Mouse (Mus musculus) gastrocnemius, adult 8-10 months (tissue): Measurements from ENCODE around the gene Thap4. TPM values are rescaled to one million over a fixed set of nuclear protein-coding genes. Genes with fewer than 3 reads are reported as not detected.
A peak's percentile ranks its signal among the peaks of the same experiment; 100 is the strongest.

Experiments
- DNase-seq, 2 experiments: peaks; one replicate each; pipeline ENCODE4 v3.0.0; 2022; ENCODE audit warnings: low spot score in 2 of 2
- total RNA-seq, 4 experiments: library from RNA; stranded (reverse); gene quantifications; 2 replicates each; pipeline ENCODE4 v1.2.4; 2022

The Thap4 gene
- total RNA-seq, 4 experiments from 2014 or later: 66.2 to 113 (median 91.9) TPM

DNA sequence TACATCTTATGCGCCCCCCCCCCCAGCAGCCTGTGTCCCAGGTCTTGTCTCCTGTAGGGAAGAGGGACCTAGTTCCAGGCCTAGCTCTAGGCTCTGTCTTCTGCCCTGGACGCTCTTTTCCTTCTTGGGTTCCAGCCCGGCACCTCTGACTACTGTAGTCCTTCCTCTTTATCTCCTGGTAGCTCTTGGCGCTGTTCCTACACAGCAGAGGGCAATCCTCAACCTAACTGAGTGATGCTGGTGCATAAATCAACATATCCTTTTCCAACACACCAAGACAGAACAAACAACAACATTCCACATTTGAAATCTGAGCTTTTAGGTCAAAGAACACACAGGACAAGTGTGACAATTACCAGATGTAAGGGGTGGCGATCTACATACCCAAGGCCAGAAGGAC is 8.5 kb downstream of the Thap4 start:
- DNase-seq: no peak

DNA sequence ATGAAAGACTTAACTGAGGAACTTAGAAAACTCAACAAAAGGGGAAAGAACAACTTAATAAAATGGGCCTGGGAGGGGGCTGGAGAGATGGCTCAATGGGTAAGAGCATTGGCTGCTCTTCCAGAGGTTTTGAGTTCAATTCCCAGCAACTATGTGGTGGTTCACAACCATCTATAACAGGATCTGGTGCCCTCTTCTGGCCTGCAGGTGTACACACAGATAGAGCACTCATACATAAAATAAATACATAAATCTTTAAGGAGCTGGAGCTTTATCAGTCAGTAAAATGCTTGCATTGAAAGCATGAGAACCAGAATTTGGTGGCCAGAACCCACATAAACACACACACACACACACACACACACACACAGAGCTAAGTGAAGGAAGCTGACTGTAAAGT is 11.8 kb downstream of the Thap4 start:
- no peak for DNase-seq

DNA sequence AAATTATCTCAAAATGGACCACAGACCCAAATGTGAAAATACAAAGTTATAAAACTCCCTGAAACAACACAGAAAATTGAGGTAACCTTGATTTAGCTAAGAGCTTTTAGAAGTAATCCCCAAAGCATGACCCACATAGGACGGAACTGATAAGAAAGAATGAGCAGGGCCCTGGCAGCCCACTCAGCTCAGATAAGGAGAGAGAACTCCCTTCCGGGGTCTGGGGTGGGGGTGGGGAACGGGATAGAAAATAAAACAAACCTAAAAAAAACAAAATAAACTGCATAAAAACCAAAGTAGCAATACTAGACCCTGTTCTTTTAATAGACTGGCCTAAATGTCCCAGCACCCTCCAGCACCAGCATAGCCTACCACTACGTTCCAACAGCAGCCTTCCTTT is 12.7 kb downstream of the Thap4 start:
- DNase-seq: no peak

DNA sequence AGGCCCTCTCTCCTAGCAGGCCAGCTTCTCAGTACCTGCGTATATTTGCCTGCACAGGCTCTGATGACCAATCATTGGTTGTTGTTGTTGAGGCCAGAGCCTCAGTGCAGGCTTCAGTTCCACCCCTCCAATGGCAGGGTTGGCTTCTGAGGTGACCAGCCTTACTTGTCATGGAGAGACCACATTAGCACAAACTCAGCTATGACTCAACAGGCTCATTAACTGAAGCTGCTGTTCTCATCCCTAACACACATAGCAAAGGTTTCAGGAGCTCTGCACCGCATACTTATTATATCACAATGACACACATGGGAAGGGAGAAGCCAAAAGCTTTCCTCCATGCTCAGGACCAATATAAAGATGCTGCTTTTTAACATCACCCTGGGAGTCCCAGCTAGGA is 14.0 kb downstream of the Thap4 start:
- DNase-seq: no peak

DNA sequence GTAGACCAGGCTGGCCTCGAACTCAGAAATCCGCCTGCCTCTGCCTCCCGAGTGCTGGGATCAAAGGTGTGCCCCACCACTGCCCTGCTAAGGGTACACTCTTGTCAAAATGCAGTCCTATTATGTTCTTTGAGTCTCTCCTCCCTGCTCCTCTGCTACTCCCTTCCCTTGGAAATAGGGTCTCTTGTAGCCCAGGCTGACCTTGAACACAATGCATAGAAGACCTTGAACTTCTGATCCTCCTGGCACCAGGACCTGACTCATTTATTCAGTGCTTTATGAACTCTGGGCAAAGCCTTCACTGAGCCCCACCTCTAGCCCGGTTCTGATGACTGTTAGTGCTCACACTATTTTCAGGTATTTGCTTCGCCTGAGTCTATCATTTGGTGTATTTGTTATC is 17.0 kb downstream of the Thap4 start:
- no peak for DNase-seq

DNA sequence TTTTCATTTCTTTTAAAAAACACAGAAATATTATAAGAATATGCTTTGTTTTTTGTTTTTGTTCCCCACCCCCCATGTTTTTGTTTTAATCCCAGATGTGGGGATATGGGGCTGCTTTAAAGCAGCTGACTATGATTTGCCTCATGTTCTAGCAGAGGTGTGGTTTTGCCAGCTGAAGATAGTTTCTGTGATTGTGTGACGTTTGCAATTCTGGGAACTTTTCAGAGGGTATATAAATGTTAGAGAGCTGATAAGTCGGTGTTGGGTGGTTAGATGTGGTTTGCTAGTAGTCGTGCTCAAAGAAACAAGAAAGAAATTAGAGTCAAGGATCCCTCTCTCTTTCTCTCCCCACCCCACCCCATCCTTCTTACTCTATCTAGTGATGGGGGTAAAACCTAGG is 18.8 kb downstream of the Thap4 start:
- DNase-seq: no peak

DNA sequence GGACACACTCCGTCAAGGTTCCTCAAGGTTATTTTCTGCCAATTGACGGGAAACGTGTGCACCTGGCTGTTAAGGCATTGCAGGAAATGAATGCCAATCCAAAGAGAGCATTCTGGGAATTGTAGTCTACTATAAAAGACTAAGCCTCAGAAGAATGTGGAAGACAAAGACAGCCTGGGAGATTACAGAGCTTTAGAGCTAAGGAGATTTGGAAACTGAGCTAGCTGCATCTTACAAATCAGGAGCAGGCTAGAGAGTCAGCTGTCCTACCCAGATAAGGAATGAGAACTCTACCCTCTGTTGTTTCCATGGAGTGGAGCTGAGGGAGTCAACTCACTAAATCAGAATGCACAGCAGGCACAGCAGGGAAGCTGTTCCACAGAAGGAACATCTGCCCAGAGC is 22.8 kb downstream of the Thap4 start:
- no peak for DNase-seq

DNA sequence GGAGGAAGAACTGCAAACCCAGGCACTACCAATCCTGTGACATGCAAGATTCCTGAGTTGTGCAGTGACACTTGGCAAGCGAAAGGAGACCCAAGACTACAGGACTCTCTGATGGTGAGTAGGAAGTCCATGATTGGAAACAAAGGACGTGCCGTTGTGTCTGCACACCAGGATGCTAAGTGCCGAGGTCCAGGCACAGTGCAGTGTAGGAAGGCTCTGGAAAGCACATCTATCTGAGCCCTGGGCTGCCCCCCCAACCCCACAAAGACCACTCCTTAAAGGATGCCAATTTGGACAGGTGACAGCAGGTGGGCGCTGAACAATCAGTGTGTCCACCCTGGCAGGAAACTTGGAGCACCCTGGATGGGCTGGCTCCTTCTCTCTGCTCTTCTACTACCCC is 23.6 kb downstream of the Thap4 start:
- no peak for DNase-seq

DNA sequence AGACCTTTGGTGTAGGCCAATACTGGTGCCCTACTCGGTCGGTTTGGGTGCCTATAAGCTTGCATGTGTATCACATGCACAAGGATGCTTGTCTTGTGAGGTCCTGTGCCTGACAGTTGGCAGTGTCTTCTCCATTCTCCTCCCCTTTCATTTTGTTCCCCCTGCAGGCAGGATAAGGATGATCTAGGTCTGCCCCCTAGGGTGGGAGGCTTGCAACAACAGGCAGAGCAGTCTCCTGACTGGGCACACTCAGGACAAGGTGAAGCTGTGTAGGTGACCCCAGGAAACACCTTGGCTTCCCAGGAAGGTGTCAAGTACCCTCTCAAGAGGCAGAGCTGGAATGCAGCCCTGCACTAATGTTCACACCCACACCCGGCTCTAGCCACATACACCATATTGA is 27.7 kb downstream of the Thap4 start:
- peak; percentile 20 to 24 for DNase-seq

DNA sequence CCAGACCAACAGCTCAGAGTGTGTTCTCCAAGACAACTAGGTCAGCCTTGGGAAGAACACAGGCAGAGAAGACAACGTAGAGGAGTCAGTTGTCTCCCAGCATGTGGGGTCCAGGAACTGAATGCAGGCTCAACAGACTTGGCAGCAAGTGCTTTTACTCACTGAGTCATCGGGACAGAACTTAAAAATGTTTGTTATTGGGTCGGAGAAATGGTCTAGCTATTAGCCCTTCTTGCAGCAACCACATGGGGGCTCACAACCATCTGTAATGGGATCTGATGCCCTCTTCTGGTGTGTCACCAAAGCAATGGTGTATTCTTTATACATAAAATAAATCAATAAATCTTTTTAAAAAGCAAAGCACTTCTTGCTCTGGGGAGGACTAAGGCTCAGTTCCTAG is 28.5 kb downstream of the Thap4 start:
- DNase-seq: no peak

DNA sequence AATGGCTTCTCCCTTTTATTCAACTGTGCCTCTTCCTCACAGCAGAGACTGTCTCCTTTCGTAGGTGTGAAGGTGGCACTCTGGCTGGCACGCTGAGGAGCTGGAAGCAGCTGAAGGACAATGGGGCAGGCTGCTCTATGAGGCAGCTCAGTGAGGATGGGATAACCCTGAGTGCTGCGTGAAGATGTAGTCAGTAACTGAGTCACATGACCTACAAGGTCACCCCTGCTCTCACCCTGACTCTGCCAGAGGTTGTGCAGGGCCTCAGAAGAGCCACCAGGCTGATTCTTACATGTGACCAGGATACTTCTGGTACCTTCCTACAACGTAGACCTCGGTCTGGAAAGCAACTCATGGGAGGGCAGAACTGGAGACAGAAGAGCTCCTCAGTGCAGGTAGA is 29.0 kb downstream of the Thap4 start:
- DNase-seq: no peak

DNA sequence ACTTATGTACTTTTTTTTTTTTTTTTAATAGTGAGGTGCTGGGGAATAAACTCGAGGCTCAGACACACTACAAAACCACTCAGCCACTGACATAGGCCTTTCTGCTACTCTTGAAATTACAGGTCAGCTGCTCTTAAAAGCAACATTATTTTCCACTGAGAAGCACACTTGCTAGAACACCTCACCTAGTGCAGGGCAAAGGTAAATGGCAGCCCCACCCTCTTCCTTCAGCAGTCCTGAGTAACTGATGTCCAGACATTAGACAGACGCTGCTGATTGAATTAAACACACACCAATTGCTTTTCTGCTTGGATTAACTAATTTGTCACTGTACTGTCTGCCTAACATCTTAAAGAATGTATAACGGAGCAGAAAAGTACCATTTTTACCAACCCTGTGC is 30.0 kb downstream of the Thap4 start:
- DNase-seq: no peak

DNA sequence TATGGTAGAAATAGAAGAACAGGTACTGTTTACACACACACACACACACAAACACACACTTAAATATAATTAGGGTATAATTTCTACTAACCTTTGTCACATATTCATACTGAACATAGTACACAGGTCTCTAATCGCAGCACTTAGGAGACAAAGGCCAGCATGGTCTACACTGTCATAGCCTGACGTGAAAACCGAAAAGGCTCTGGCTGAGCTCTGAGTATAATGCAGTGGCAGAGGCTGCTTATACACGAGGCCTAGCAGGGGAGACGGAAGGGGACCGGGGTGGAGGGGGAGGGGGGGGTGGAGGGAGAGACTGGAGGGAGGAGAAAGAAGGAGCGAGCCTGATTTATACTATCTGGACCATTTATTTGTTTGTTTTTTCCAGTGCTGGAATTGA is 33.1 kb downstream of the Thap4 start:
- DNase-seq: no peak

DNA sequence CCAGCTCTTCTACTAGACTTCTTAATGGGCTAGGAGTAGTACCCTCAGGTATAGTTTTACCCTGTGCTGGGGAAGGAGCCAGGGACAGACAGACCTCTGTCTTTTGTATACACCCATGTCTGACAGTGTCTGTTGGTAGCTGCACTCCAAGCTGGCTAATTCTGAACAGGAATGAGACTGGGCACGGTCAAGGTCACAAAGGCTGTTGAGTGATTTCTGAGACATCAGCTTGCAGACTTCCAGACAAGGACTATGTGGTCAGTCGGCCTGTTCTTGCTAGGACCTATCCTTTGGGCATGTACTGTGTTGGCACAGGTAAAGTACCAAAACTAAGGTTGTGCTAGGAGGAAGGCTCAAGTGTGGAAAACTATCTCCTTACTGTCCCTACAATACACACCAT is 38.5 kb downstream of the Thap4 start:
- no peak for DNase-seq

DNA sequence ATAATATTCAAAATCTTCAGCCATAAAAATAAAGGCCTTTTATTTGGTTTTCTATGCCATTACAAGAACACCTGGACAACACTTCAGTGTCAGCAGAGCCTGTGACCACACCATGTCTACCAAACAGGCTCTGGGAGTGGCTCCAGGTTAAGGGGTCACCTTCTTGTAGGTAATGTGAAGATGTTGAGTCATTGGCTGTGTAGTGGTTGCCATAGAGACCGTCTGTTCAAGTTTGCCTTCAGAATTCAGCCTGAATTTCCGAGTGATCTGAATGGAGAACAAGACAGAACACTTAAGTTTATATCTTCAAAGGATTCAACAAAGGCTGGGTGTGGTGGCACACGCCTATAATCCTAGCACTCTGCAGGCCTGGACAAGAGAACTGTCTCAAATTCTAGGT is 49.3 kb downstream of the Thap4 start:
- no peak for DNase-seq

DNA sequence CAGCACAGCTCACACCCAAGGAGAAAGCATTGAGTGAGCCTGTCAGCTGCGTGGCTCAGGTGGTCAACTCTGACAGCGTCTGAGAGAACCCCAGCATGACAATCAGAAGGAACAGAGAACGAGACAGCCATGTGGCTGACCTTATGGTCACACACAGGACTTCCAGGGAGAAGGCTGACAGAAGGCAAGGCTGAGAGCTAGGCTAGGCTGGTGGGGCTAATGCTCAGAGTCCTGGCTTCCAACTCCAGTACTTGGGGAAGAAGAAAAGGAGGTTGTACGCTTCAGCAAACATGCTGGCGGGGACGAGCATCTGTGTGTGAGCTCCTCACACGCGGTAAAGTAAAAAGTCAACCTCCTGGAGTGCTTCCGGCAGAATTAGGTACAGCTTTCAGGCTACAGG is 50.3 kb downstream of the Thap4 start:
- DNase-seq: no peak

DNA sequence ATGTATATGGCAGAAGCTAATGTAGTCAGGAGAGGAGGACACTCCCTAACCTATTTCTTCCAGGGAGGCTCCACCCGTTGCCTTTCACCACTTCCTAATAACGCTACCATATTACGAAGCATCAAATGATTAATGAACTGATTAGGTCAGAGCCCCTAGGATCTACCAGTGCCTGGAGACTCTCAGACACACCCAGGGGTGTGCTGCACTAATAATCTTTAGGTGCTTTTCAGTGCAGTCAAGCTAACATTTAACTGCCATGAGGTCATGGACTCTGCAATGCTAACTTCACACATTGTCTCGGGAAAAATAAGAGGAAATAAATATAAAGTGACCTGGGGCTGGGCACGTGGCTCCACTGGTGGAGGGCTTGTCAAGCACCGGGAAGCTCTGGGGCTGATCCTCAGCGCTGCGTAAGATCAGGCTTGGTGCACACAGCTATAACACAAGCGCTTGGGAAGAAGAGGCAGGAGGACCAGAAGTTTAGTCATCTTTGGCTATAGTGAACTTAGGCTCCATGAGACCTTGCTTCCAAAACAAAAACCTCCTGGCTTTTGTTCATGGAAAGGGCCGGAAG is 51.1 kb downstream of the Thap4 start:
- DNase-seq: no peak

DNA sequence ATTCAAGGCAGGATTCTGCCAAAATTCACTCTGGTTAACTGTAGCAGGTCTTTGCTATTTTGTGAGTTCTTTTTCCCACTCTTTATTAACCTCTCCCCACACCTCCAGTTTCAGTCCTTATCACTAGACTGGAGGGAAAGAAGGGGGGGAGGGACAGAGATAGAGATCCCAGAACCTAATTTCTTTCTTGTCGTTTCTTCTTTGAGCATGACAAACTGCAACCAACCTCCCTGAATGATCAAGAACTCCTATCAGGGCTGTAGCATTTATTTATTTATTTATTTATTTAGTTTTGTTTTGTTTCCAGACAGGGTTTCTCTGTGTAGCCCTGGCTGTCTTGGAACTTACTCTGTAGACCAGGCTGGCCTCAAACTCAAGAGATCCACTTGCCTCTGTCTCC is 52.6 kb downstream of the Thap4 start:
- no peak for DNase-seq

DNA sequence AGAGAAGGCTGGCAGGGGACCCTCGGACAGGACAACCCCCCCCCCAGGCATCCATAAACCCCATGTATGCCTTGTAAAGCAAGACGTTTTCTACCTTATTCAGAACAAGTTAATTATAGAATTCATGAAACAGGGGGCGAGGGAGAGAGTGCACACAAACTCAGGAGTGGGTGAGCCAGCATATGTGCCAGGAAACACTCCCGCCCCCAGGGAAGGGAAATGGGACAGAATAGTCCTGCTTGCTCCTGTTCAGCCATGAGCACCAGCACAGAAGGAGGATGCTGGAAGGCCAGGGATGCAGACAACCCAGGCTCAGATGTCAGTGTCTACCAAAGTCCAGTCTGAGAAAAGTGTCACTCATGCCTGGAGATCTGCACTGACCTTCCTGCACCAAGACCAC is 55.5 kb downstream of the Thap4 start:
- DNase-seq: no peak

DNA sequence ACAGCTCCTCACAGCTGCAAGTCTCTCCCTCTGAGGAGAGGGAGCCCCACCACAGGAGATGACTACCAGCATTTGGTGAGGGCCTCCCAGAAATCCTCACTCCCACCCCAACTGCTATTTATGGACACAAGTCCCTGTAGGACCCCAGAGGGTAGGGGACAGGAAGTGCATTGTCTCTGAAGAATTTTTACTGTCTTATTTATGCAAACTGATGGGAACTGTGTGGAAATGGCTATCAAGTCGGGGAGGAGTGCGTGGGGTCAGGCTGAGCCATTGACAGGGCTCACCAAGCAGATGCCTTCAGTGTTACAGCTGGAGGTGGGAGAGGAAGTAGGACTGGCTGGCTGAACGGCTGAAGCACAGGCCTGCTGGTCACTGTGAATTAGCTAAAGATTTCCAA is 57.3 kb downstream of the Thap4 start:
- DNase-seq: no peak

DNA sequence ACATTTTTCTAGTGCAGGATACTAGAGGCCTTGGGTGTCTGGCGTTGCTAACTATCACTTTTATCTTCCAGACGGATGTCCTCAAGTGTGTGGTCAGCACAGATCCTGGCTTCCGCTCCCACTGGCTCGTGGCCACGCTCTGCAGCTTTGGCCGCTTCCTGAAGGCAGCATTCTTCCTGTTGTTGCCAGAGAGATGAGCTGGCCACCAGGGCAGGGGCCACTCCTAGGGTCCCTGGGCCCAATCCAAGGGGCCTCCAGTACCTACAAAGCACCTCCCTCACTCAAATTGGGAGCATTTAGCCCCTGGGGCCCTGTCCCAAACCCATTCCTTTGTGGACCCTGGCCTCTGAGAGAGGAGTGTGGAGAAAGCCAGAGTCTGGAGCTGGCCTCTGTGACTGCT is 59.7 kb downstream of the Thap4 start:
- peak; percentile 32 to 64 for DNase-seq

DNA sequence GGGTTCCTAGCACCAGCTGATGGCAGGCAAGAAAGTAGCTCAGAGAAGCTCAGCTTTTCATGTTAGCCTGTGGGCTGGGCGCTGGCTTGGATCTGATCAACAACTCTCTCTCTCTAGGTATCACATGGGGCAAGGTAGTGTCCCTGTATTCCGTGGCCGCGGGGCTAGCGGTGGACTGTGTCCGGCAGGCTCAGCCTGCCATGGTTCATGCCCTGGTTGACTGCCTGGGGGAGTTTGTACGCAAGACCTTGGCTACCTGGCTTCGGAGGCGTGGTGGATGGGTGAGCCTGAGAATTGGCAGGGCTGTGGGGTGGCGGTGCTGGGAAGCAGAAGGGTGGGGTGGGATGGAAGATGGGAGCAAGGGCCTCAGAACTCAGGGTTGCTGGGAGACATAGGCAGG is 60.7 kb downstream of the Thap4 start:
- DNase-seq: no peak

DNA sequence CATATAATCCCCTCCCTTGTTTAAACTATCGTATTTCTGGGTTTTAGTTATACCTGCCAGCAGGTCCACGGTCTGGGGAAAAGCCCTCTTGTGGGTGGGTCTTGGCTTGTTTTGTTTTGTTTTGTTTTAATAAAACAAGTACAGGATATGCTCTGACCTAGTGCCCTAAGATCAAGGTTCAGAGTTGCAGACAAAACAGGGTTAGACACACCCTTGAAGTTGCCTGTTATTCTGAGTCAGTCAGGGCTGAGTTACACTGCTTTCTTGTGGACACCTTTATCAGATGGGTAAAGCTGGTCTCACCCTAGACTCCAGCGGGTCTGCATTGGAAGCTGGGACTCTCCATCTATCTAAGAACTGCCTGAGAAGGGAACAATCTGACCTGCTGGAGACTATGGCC is 61.2 kb downstream of the Thap4 start:
- DNase-seq: no peak

DNA sequence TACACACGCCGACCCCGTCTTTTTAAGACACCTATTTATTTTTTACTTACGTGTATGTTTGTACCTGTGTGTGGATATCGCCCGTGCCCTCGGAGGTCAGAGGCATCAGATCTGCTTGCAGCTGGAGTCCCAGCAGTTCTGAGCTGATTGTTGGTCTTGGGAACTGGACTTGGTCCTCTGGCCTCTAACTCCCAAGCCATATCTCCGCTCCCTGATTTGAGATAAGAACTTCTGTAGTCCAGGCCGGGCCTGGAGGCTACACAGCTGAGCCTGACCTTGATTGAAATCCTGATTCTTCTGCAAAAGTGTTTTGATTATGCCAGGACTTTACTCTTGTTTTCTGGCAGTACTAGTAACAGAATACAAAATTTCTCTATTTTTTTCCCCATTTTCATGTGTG is 61.9 kb downstream of the Thap4 start:
- DNase-seq: no peak
